Mouse (Mus musculus) heart, embryonic 15.5 days (tissue): ENCODE data around the gene Wdpcp. TPM values are rescaled to one million over a fixed set of nuclear protein-coding genes. Genes with fewer than 3 reads are reported as not detected.

ENCODE experiments used
- ATAC-seq: fragments of 200-750 bp; cut with Nextera tagmentation; replicated peaks from 2 replicates; pipeline ENCODE4 v1.8.0; 2017; ENCODE audit warnings: low read depth, moderate TSS enrichment; ENCODE audit not compliant: insufficient number of reproducible peaks, insufficient read depth, low FRiP score
- H3K27ac ChIP-seq: fragments of 300-500 bp; sonication (generic); 2 replicates; pipeline ENCODE4 v1.5.1; 2015; ENCODE audit warnings: mild to moderate bottlenecking, inconsistent platforms
- H3K27me3 ChIP-seq: fragments of 300-500 bp; sonication (generic); 2 replicates; pipeline ENCODE4 v1.6.1; 2015; ENCODE audit warnings: inconsistent platforms
- H3K36me3 ChIP-seq: fragments of 300-500 bp; sonication (generic); 2 replicates; pipeline ENCODE4 v1.6.1; 2015; ENCODE audit warnings: mild to moderate bottlenecking, inconsistent platforms
- H3K4me1 ChIP-seq: fragments of 300-500 bp; sonication (generic); replicated peaks from 2 replicates; pipeline ENCODE4 v1.6.1; 2015; ENCODE audit warnings: inconsistent platforms
- H3K4me2 ChIP-seq: fragments of 300-500 bp; sonication (generic); 2 replicates; pipeline ENCODE4 v1.6.1; 2015; ENCODE audit warnings: inconsistent platforms, mild to moderate bottlenecking, moderate library complexity
- H3K4me3 ChIP-seq: fragments of 300-500 bp; sonication (generic); 2 replicates; pipeline ENCODE4 v1.5.1; 2015; ENCODE audit warnings: mild to moderate bottlenecking, inconsistent platforms
- H3K9ac ChIP-seq: fragments of 300-500 bp; sonication (generic); 2 replicates; pipeline ENCODE4 v1.6.1; 2015; ENCODE audit warnings: mild to moderate bottlenecking, inconsistent platforms
- H3K9me3 ChIP-seq: fragments of 300-500 bp; sonication (generic); replicated peaks from 2 replicates; pipeline ENCODE4 v1.6.1; 2016; ENCODE audit warnings: inconsistent platforms
- WGBS: fragments of 180-500 bp; shearing (Covaris S2); methylation state at CpG from one replicate; pipeline ENCODE4 v1.1.7; 2015; ENCODE audit warnings: mixed read lengths; 5-methylcytosine and 5-hydroxymethylcytosine counted together
- polyA plus RNA-seq: library from polyadenylated mRNA; unstranded; fragments of >200 nt; fragmentation: Nextera tagmentation; extraction: Ambion mirVana; gene quantifications from 2 replicates; pipeline ENCODE4 v1.2.1, GENCODE M21; 2015

Wdpcp gene
- polyA plus RNA-seq, 1 experiment from 2014 or later: 6.7 TPM

GRCm38 (mm10) chr11:21646136-21646535 is 74.1 kb downstream of the Wdpcp start:
- no peak for ATAC-seq
- WGBS: 78% methylated on average over 3 of the region's 3 CpGs
- no peak overlapping the region for H3K9ac ChIP-seq

GRCm38 (mm10) chr11:21658985-21659384 is 87.0 kb downstream of the Wdpcp start:
- no peak overlapping the region for H3K9ac ChIP-seq
- no peak for ATAC-seq
- no peak overlapping the region for H3K4me3 ChIP-seq
- H3K27me3 ChIP-seq: no peaks in the 10 kb centered on the region
- H3K9me3 ChIP-seq: no peaks in the 10 kb centered on the region
- WGBS: 60% methylated on average over 3 of the region's 3 CpGs
- H3K4me2 ChIP-seq: no peak overlapping the region
- H3K4me1 ChIP-seq: no peaks in the 10 kb centered on the region
- H3K27ac ChIP-seq: no peak overlapping the region
- H3K36me3 ChIP-seq: no peaks in the 10 kb centered on the region

More at GRCm38 (mm10) chr11:21646136-21646535, 74.1 kb downstream of the Wdpcp start:
- H3K4me3 ChIP-seq: no peak overlapping the region
- no peaks in the 10 kb centered on the region for H3K9me3 ChIP-seq
- peaks cover 4% of the 10 kb centered on the region for H3K4me1 ChIP-seq
- H3K36me3 ChIP-seq: no peaks in the 10 kb centered on the region
- no peaks in the 10 kb centered on the region for H3K27me3 ChIP-seq
- H3K27ac ChIP-seq: no peak overlapping the region
- H3K4me2 ChIP-seq: no peak overlapping the region

- 70% methylated on average over 2 of the region's 2 CpGs for WGBS
- H3K4me3 ChIP-seq: no peak overlapping the region
- H3K27me3 ChIP-seq: no peaks in the 10 kb centered on the region
- no peak overlapping the region for H3K27ac ChIP-seq
- H3K4me2 ChIP-seq: no peak overlapping the region
- no peak; the same call in 1 of the 2 replicates for ATAC-seq
- H3K36me3 ChIP-seq: no peaks in the 10 kb centered on the region
- no peaks in the 10 kb centered on the region for H3K4me1 ChIP-seq
- no peaks in the 10 kb centered on the region for H3K9me3 ChIP-seq
- H3K9ac ChIP-seq: no peak overlapping the region
Measured at GRCm38 (mm10) chr11:21677034-21677433, 105.0 kb downstream of the Wdpcp start.

- no peaks in the 10 kb centered on the region for H3K9me3 ChIP-seq
- no peaks in the 10 kb centered on the region for H3K27me3 ChIP-seq
- H3K4me1 ChIP-seq: no peaks in the 10 kb centered on the region
- H3K4me2 ChIP-seq: no peak overlapping the region
- no peak overlapping the region for H3K4me3 ChIP-seq
- no peak overlapping the region for H3K27ac ChIP-seq
- H3K9ac ChIP-seq: no peak overlapping the region
- no peaks in the 10 kb centered on the region for H3K36me3 ChIP-seq
- whole genome bisulfite sequencing: 74% methylated on average over 6 of the region's 6 CpGs
- no peak for ATAC-seq
Measured at GRCm38 (mm10) chr11:21688441-21688840, 116.4 kb downstream of the Wdpcp start.

- Histone ChIP-seq H3K27me3 (no peaks in the 10 kb centered on the region), H3K4me3 (no peak overlapping the region), H3K9ac (no peak overlapping the region), H3K4me1 (no peaks in the 10 kb centered on the region), H3K4me2 (no peak overlapping the region), H3K27ac (no peak overlapping the region), H3K36me3 (no peaks in the 10 kb centered on the region), H3K9me3 (no peaks in the 10 kb centered on the region)
- WGBS: 57% methylated on average over 2 of the region's 2 CpGs
- no peak for ATAC-seq
Measured at GRCm38 (mm10) chr11:21690730-21691129, 118.7 kb downstream of the Wdpcp start.

GRCm38 (mm10) chr11:21694087-21694486 is 122.1 kb downstream of the Wdpcp start:
- Histone ChIP-seq H3K36me3 (no peaks in the 10 kb centered on the region), H3K4me1 (no peaks in the 10 kb centered on the region), H3K4me3 (no peak overlapping the region), H3K9me3 (no peaks in the 10 kb centered on the region), H3K4me2 (no peak overlapping the region), H3K27me3 (no peaks in the 10 kb centered on the region), H3K27ac (no peak overlapping the region), H3K9ac (no peak overlapping the region)
- no peak for ATAC-seq
- 67% methylated on average over 6 of the region's 6 CpGs for WGBS

GRCm38 (mm10) chr11:21697642-21698041 is 125.6 kb downstream of the Wdpcp start:
- WGBS: 75% methylated on average over 3 of the region's 3 CpGs
- H3K9ac ChIP-seq: no peak overlapping the region
- H3K27me3 ChIP-seq: no peaks in the 10 kb centered on the region
- no peaks in the 10 kb centered on the region for H3K4me1 ChIP-seq
- no peak overlapping the region for H3K4me3 ChIP-seq
- no peaks in the 10 kb centered on the region for H3K36me3 ChIP-seq
- H3K9me3 ChIP-seq: no peaks in the 10 kb centered on the region
- ATAC-seq: no peak
- H3K27ac ChIP-seq: no peak overlapping the region
- no peak overlapping the region for H3K4me2 ChIP-seq

- Histone ChIP-seq H3K27me3 (no peaks in the 10 kb centered on the region), H3K9me3 (no peaks in the 10 kb centered on the region), H3K4me3 (no peak overlapping the region), H3K36me3 (peaks cover 5% of the 10 kb centered on the region; the same call in 1 of the 2 replicates), H3K27ac (no peak overlapping the region), H3K4me2 (no peak overlapping the region), H3K4me1 (no peaks in the 10 kb centered on the region), H3K9ac (no peak overlapping the region)
- ATAC-seq: no peak
Measured at GRCm38 (mm10) chr11:21713508-21713907, 141.5 kb downstream of the Wdpcp start.

GRCm38 (mm10) chr11:21714065-21714464 is 142.0 kb downstream of the Wdpcp start:
- ATAC-seq: no peak
- Histone ChIP-seq H3K27me3 (no peaks in the 10 kb centered on the region), H3K27ac (no peak overlapping the region), H3K9ac (no peak overlapping the region), H3K4me3 (no peak overlapping the region), H3K4me1 (no peaks in the 10 kb centered on the region), H3K36me3 (peaks cover 5% of the 10 kb centered on the region; the same call in 1 of the 2 replicates), H3K4me2 (no peak overlapping the region), H3K9me3 (no peaks in the 10 kb centered on the region)
- WGBS: 95% methylated on average over 1 of the region's 1 CpGs

- Histone ChIP-seq H3K36me3 (no peaks in the 10 kb centered on the region), H3K27me3 (no peaks in the 10 kb centered on the region), H3K9me3 (no peaks in the 10 kb centered on the region), H3K9ac (no peak overlapping the region), H3K4me2 (no peak overlapping the region), H3K27ac (no peak overlapping the region), H3K4me1 (0 out of 2 replicates have a peak, but pooled peaks cover 2% of the 10 kb centered on the region), H3K4me3 (no peak overlapping the region)
- 47% methylated on average over 1 of the region's 1 CpGs for WGBS
- no peak for ATAC-seq
Measured at GRCm38 (mm10) chr11:21726329-21726728, 154.3 kb downstream of the Wdpcp start.

GRCm38 (mm10) chr11:21729056-21729455 is 157.0 kb downstream of the Wdpcp start:
- Histone ChIP-seq H3K4me3 (no peak overlapping the region), H3K9ac (no peak overlapping the region), H3K4me1 (0 out of 2 replicates have a peak, but pooled peaks cover 2% of the 10 kb centered on the region), H3K9me3 (no peaks in the 10 kb centered on the region), H3K27ac (no peak overlapping the region), H3K27me3 (no peaks in the 10 kb centered on the region), H3K36me3 (no peaks in the 10 kb centered on the region), H3K4me2 (no peak overlapping the region)
- no peak for ATAC-seq
- WGBS: 85% methylated on average over 5 of the region's 5 CpGs

GRCm38 (mm10) chr11:21729961-21730360 is 157.9 kb downstream of the Wdpcp start:
- Histone ChIP-seq H3K4me3 (no peak overlapping the region), H3K36me3 (no peaks in the 10 kb centered on the region), H3K27ac (no peak overlapping the region), H3K9ac (no peak overlapping the region), H3K27me3 (no peaks in the 10 kb centered on the region), H3K4me2 (no peak overlapping the region), H3K4me1 (0 out of 2 replicates have a peak, but pooled peaks cover 2% of the 10 kb centered on the region), H3K9me3 (no peaks in the 10 kb centered on the region)
- 75% methylated on average over 6 of the region's 6 CpGs for WGBS
- ATAC-seq: no peak
